Mouse (Mus musculus) E14TG2a.4 (cell line): ENCODE data around the gene Mapkap1.

ENCODE experiments used
- CTCF ChIP-seq: conservative IDR thresholded peaks from 2 replicates; pipeline ENCODE4 v1.5.1; 2014; ENCODE audit warnings: low read length
- NANOG ChIP-seq: IDR thresholded peaks from 2 replicates; pipeline ENCODE4 v1.6.1; 2014; ENCODE audit warnings: borderline replicate concordance, low read length, mixed read lengths
- POU5F1 ChIP-seq: IDR thresholded peaks from 2 replicates; pipeline ENCODE4 v1.6.1; 2014; ENCODE audit warnings: low read length, borderline replicate concordance

- no peak for TF ChIP-seq CTCF
- TF ChIP-seq POU5F1, result no peak
- TF ChIP-seq NANOG, result no peak
Measured at GRCm38 (mm10) chr2:34378930-34379329, 27.6 kb upstream of the Mapkap1 start.
